Mouse (Mus musculus): ENCODE measurements around the gene Mapkapk3. TPM values are rescaled to one million over a fixed set of nuclear protein-coding genes. Genes with fewer than 3 reads are reported as not detected.
"Not testable (repeated sequence)": the region's sequence is repeated elsewhere in the genome, so short reads cannot be mapped to it uniquely, and the experiment has no call there.

Gene Mapkapk3
- total RNA-seq, 2 experiments from 2014 or later = 32.6 to 48.1 TPM

DNA sequence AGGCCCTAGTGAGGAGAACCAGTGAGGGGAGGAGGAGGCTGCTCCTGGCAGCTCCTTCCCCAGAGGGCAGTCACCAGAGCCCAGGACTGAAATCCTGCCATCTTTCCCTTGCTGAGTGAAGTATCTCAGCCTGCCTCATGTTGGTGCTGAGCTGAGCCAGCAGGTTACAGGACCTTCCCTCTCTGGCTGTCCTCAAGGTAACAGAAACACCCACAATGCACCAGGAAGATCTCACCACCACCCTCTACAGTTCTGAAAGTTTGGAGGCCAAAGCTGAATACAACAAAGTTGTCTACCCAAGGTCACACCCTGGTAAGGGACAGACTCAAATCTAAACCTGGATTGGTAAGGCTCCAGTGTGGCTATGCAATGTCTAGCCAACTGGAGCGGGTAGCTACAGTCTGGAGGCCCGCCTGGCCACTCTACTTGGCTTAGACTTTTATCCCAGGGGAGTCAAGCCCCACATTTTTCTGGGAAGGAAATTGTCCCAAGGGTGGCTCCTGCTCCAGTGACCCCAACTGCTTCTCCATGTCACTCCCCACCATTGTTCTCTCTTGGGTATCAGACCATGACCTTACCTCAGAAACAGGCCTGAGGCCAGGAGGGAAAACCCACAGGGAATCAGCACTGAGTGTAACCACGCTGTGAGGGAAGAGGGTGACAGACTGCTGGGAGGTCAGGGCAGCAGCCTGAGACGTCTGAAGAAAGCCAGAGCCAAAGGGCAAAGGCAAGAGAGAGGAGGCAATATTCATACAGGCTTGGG is 35.3 kb upstream of the Mapkapk3 start:
- Histone ChIP-seq H3K27ac (peak overlapping the region; percentile 90), H3K4me3 (no peak overlapping the region)
- TF ChIP-seq CTCF (IDR thresholded peaks at IDR 0.05) = no peak
- intact Hi-C loops (cut with DNase I) = loop anchor here (1.0 kb wide), 1 partner anchor 17 kb away; no protein-coding TSS in a partner anchor
- DNase-seq = peak; percentile 80

DNA sequence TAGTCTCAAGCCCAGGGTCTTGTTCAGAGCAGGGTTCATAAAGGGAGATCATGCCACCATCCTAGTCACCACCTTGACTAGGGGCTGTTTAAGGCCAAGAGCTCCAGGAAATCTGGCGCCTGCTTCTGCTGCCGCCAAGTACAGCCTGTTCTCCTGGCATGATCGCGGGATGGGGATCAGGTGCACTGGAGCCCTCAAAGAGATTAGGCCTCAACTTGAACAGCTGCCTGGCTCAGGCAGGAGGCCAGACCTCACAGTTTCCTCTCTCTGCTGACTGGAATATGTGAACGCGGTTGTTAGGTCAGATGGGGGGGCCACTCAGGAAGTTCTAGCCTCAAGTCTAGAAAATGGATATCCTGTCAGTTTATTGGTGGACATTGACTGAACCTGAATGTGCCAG is 33.9 kb upstream of the Mapkapk3 start:
- H3K27ac ChIP-seq = peak overlapping the region; percentile 90
- H3K4me3 ChIP-seq = peak overlapping the region; percentile 33
- intact Hi-C loops (cut with DNase I) = no loop called here
- no peak for TF ChIP-seq CTCF (IDR thresholded peaks at IDR 0.05)
- peak; percentile 98 for DNase-seq

DNA sequence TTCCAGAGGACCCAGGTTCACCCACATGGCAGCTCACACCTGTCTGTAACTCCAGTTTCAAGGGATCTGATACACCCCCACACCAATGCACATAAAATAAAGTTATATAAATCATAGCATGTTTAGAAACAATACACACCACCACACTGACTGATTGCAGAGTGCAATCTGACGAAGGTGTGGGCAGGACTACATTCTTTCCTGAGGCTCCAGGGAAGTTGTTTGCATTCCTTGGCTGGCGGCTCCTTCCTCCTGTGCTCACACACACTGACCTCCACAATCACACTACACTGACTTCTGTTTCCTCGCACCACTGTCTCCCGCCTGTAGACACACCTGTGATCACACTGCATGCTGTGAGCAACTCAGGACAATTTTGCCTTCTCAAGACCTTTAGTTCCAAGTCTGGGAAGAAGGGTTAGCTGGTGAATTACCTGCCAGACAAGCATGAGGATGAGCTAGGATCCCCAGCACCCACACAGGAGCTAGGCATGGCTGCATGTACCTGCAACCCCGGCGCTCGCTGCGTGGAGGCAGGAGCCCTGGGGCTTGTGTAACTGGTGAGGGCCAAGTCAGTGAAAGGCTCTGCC is 32.9 kb upstream of the Mapkapk3 start:
- no peak for TF ChIP-seq CTCF (IDR thresholded peaks at IDR 0.05)
- no peak for DNase-seq
- Histone ChIP-seq H3K27ac (peak overlapping the region; percentile 90), H3K4me3 (no peak overlapping the region)
- intact Hi-C loops (cut with DNase I) = no loop called here

DNA sequence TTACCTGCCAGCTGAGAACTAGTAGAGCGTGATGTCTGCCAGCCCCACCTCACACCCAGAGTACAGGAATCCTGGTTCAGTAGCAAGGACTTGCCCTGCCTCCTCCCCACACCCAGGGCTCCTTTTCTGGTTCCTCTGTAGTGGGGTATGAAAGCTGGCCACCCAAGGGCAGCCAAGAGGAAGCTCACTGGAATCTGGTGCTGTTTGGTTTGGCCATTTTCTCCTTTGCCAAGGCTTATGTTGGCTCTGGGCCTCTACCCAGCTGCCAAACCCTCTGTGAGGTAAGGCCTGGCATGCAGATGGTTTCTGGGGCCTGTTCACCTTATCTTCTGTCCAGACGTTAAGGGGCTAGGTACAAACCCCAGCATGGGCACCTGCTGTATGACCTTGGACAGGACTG is 26.1 kb upstream of the Mapkapk3 start:
- intact Hi-C loops (cut with DNase I) = no loop called here
- H3K4me3 ChIP-seq = no peak overlapping the region
- TF ChIP-seq CTCF (IDR thresholded peaks at IDR 0.05) = no peak
- H3K27ac ChIP-seq = peak overlapping the region; percentile 40
- DNase-seq = no peak

DNA sequence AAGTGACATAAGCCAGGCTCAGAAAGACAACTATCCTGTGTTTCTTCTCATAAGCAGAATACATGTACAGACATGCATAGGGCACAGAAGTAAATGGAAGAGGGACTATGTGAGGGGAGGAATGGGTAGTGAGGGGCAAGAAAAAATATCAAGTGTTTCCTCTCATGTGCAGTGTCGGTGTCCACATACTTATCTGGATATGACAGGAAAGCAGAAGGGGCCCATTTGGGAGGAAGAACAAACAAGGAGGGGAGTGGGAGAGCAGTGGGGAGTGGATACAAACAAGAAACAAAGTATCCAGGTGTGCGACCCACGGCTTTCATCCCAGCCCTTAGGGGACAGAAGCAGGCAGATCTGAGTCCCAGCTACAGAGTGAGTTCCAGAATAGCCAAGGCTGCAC is 24.2 kb upstream of the Mapkapk3 start:
- DNase-seq = no peak
- Histone ChIP-seq H3K27ac (peak overlapping the region; percentile 61; the same call in 1 of the 2 replicates), H3K4me3 (no peak overlapping the region)
- intact Hi-C loops (cut with DNase I) = no loop called here
- TF ChIP-seq CTCF (IDR thresholded peaks at IDR 0.05) = no peak

- peak overlapping the region; percentile 86 for H3K27ac ChIP-seq
- H3K4me3 ChIP-seq = peak overlapping the region; percentile 34
- intact Hi-C loops (cut with DNase I) = no loop called here
- TF ChIP-seq CTCF (IDR thresholded peaks at IDR 0.05) = no peak
- peak; percentile 69 for DNase-seq
Observed at GRCm38 (mm10) chr9:107312811-107313584, 23.3 kb upstream of the Mapkapk3 start.

GRCm38 (mm10) chr9:107309600-107309999 is 19.9 kb upstream of the Mapkapk3 start:
- intact Hi-C loops (cut with DNase I) = no loop called here
- H3K27ac ChIP-seq = peak overlapping the region; percentile 94
- H3K4me3 ChIP-seq = no peak overlapping the region
- no peak for TF ChIP-seq CTCF (IDR thresholded peaks at IDR 0.05)
- DNase-seq = no peak

- Histone ChIP-seq H3K4me3 (no peak overlapping the region), H3K27ac (peak overlapping the region; percentile 94)
- TF ChIP-seq CTCF (IDR thresholded peaks at IDR 0.05) = no peak
- intact Hi-C loops (cut with DNase I) = no loop called here
- DNase-seq = no peak
Observed at GRCm38 (mm10) chr9:107309171-107309570, 19.5 kb upstream of the Mapkapk3 start.

DNA sequence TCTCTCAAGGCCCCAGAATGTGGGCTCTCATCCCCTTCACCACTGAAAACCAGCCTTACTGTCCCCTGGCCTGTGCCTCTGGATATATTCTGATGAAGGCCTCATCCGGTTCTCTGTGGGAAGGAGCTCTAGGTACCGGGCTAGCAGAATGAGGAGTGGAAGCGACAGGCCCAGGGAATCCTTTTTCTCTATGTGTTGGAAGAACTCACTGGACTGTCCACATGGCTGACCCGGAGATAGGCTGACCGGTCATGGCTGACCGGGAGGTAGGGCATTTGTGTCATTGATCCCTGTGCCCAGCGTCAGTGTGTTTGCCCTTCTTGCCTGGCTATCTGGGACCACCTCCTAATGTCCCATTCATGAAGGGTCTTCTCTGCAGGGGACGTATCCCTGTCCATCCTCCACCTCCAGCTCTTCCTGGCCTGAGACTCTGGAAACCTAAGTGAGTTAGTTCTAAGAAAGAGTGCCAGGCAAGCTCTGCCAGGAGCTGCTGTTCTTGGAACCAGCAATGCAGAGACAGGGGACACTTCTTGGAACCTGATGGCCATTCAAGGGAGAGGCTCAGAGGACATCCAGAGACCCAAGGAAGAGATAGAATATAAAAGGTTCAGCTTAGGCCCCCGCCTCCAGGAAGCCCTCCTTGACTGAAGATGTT is 18.8 kb upstream of the Mapkapk3 start:
- DNase-seq = peak; percentile 79
- Histone ChIP-seq H3K4me3 (0 out of 2 replicates have a peak overlapping the region, but pooled peaks have one; percentile 13), H3K27ac (peak overlapping the region; percentile 94)
- TF ChIP-seq CTCF (IDR thresholded peaks at IDR 0.05) = no peak
- intact Hi-C loops (cut with DNase I) = loop anchor here (1.0 kb wide), 1 partner anchor 16 kb away; no protein-coding TSS in a partner anchor

GRCm38 (mm10) chr9:107307886-107308285 is 18.2 kb upstream of the Mapkapk3 start:
- no peak for TF ChIP-seq CTCF (IDR thresholded peaks at IDR 0.05)
- DNase-seq = peak; percentile 96
- H3K27ac ChIP-seq = peak overlapping the region; percentile 94
- intact Hi-C loops (cut with DNase I) = loop anchor here (1.0 kb wide), 1 partner anchor 16 kb away; no protein-coding TSS in a partner anchor
- H3K4me3 ChIP-seq = peak overlapping the region; percentile 33

GRCm38 (mm10) chr9:107307099-107307872 is 17.6 kb upstream of the Mapkapk3 start:
- intact Hi-C loops (cut with DNase I) = no loop called here
- no peak for TF ChIP-seq CTCF (IDR thresholded peaks at IDR 0.05)
- Histone ChIP-seq H3K4me3 (peak overlapping the region; percentile 33), H3K27ac (peak overlapping the region; percentile 94)
- DNase-seq = peak; percentile 66

DNA sequence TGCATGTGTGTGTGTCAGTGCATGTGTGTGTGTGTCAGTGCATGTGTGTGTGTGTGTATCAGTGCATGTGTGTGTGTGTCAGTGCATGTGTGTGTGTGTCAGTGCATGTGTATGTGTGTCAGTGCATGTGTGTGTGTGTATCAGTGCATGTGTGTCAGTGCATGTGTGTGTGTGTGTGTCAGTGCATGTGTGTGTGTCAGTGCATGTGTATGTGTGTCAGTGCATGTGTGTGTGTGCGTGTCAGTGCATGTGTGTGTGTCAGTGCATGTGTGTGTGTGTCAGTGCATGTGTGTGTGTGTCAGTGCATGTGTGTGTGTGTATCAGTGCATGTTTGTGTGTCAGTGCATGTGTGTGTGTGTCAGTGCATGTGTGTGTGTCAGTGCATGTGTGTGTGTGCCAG is 17.0 kb upstream of the Mapkapk3 start:
- intact Hi-C loops (cut with DNase I); DNase-seq; H3K27ac ChIP-seq; H3K4me3 ChIP-seq: not testable (repeated sequence)
